Mouse (Mus musculus) myocyte (in vitro differentiated cells): ENCODE measurements around the gene Zic2. TPM values are rescaled to one million over a fixed set of nuclear protein-coding genes. Genes with fewer than 3 reads are reported as not detected.

ENCODE experiments used
- H3K27me3 ChIP-seq: one replicate; pipeline ENCODE4 v1.6.1; 2011; ENCODE audit not compliant: control insufficient read depth, insufficient read depth, insufficient read length
- H3K36me3 ChIP-seq: one replicate; pipeline ENCODE4 v1.6.1; 2011; ENCODE audit not compliant: control insufficient read depth, insufficient read depth
- H3K4me2 ChIP-seq: one replicate; pipeline ENCODE4 v1.6.1; 2011; ENCODE audit warnings: low read depth, control low read depth
- H3K4me3 ChIP-seq: one replicate; pipeline ENCODE4 v1.5.1; 2011; ENCODE audit warnings: mild to moderate bottlenecking, control low read depth, moderate library complexity
- H3K79me2 ChIP-seq: one replicate; pipeline ENCODE4 v1.6.1; 2011; ENCODE audit not compliant: control insufficient read depth, insufficient read depth
- H3ac ChIP-seq: one replicate; pipeline ENCODE4 v1.6.1; 2011; ENCODE audit not compliant: control insufficient read depth, insufficient read length
- CEBPB ChIP-seq: IDR thresholded peaks from 2 replicates; pipeline ENCODE4 v1.6.1; 2011; ENCODE audit warnings: mild to moderate bottlenecking, moderate library complexity; ENCODE audit not compliant: poor library complexity, insufficient read depth, severe bottlenecking
- E2F4 ChIP-seq: IDR thresholded peaks from one replicate; pipeline ENCODE4 v1.6.1; 2011; ENCODE audit warnings: mild to moderate bottlenecking, control low read depth, moderate library complexity; ENCODE audit not compliant: insufficient read depth
- MAX ChIP-seq: IDR thresholded peaks from one replicate; pipeline ENCODE4 v1.6.1; 2011; ENCODE audit warnings: low read depth, mild to moderate bottlenecking, control low read depth
- MYOD1 ChIP-seq, 3 experiments: IDR thresholded peaks; one replicate each; pipeline ENCODE4 v1.6.1; 2011; ENCODE audit warnings: control low read depth in 2 of 3, low read depth in 2 of 3, mild to moderate bottlenecking in 2 of 3, moderate library complexity in 1 of 3; ENCODE audit not compliant: insufficient read length in 2 of 3, control insufficient read depth in 1 of 3
- MYOG ChIP-seq, 3 experiments: IDR thresholded peaks; one replicate each; pipeline ENCODE4 v1.6.1; 2011; ENCODE audit warnings: control low read depth in 2 of 3, low read depth in 2 of 3, mild to moderate bottlenecking in 2 of 3; ENCODE audit not compliant: insufficient read length in 2 of 3, control insufficient read depth in 1 of 3, insufficient read depth in 1 of 3
- POLR2A ChIP-seq: IDR thresholded peaks from one replicate; pipeline ENCODE4 v1.6.1; 2011; ENCODE audit warnings: low read depth, mild to moderate bottlenecking, control low read depth, moderate library complexity; ENCODE audit not compliant: insufficient read length
- POLR2AphosphoS2 ChIP-seq: IDR thresholded peaks from one replicate; pipeline ENCODE4 v1.6.1; 2011; ENCODE audit warnings: low read depth, control low read depth; ENCODE audit not compliant: insufficient read length
- REST ChIP-seq: IDR thresholded peaks from one replicate; pipeline ENCODE4 v1.6.1; 2011; ENCODE audit warnings: mild to moderate bottlenecking, control low read depth, moderate library complexity; ENCODE audit not compliant: insufficient read depth, insufficient read length
- SRF ChIP-seq: IDR thresholded peaks from one replicate; pipeline ENCODE4 v1.6.1; 2011; ENCODE audit warnings: low read depth; ENCODE audit not compliant: control insufficient read depth, insufficient read length
- TCF12 ChIP-seq: IDR thresholded peaks from one replicate; pipeline ENCODE4 v1.6.1; 2011; ENCODE audit warnings: mild to moderate bottlenecking, control low read depth; ENCODE audit not compliant: poor library complexity, insufficient read depth, severe bottlenecking
- TCF3 ChIP-seq: IDR thresholded peaks from one replicate; pipeline ENCODE4 v1.6.1; 2011; ENCODE audit warnings: low read depth, control low read depth; ENCODE audit not compliant: insufficient read length
- USF1 ChIP-seq: IDR thresholded peaks from one replicate; pipeline ENCODE4 v1.6.1; 2011; ENCODE audit warnings: low read depth, mild to moderate bottlenecking, control low read depth, moderate library complexity
- polyA plus RNA-seq: library from polyadenylated mRNA; unstranded; fragments of >200 nt; fragmentation: generic; extraction: Trizol; gene quantifications from one replicate; pipeline ENCODE4 v1.2.1, GENCODE M21; 2012; ENCODE audit warnings: missing spikeins

Zic2 gene
- polyA plus RNA-seq, 1 experiment, result 0.88 TPM

DNA sequence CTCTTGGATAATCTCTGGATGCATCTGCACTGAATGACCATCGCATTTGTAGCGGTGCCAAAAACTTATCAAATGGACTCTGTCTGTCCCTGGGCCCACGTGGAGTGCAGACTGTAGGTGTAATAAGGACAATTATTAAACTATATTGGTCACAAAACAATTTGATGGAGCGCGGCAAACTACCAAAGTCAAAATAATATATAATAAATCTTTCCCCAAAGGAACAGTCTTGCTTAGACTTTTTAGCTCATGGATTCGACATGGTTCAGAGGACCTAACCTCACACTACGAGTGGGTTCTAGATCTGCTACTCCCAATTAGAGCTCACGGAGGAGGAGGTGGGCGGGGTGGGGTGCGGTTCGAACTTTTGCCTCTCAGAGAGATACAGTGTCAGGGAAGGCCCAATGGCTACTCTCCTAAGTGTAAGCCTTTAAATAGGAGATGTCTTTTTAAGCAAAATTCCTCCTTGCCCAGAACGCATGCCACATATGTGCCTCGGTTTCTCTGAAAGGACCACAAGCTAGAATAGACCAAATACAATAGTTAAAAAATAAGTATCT is 9.2 kb upstream of the Zic2 start:
- no peaks in the 10 kb centered on the region for H3K79me2 ChIP-seq
- no peak overlapping the region for H3ac ChIP-seq
- no peak overlapping the region for H3K4me2 ChIP-seq
- no peaks in the 10 kb centered on the region for H3K36me3 ChIP-seq
- TF ChIP-seq MYOG (IDR thresholded peaks at IDR 0.05; ENCODE audit: control insufficient read depth in 1 of 3, insufficient read depth in 1 of 3, insufficient read length in 2 of 3, low read depth in 2 of 3), result no peak
- TF ChIP-seq E2F4, result no peak
- no peak for TF ChIP-seq MYOD1 (IDR thresholded peaks at IDR 0.05; ENCODE audit: control insufficient read depth in 1 of 3, insufficient read length in 2 of 3, low read depth in 2 of 3)
- no peak for TF ChIP-seq REST
- TF ChIP-seq POLR2A, result no peak
- TF ChIP-seq POLR2AphosphoS2, result no peak
- no peak for TF ChIP-seq MAX
- no peak for TF ChIP-seq CEBPB
- no peak for TF ChIP-seq TCF3
- TF ChIP-seq USF1, result no peak
- no peak for TF ChIP-seq TCF12
- peak overlapping the region; percentile 24 for H3K4me3 ChIP-seq
- peaks cover 19% of the 10 kb centered on the region for H3K27me3 ChIP-seq

DNA sequence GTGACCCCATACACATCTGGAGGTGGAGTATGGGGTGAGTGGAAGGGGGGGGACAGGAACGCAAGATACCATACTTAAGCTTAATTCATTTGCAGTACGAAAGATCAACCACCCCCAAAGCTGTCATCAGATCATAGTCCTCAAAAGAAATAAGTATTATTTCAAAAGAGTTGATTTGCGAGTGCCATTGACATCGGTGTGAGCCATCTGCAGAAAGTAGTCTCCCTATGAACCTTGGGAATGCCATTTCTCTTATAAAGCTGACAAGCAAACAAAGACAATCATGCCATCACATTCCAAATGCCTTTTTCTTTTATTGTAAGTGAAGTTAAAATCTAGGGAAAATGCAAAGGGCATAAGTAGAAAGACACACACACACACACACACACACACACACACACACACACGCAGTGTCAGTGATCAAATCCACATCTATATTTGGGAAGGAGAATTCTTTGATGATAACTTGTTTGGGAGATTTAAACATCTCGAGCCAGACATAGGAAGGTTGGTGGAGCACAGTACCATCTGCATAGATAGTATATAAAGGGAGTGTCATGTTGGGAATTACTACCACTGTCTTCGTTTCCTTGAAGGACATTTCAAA is 8.4 kb upstream of the Zic2 start:
- Histone ChIP-seq H3K4me3 (no peak overlapping the region), H3K4me2 (no peak overlapping the region), H3K36me3 (no peaks in the 10 kb centered on the region), H3ac (no peak overlapping the region), H3K27me3 (peaks cover 19% of the 10 kb centered on the region), H3K79me2 (no peaks in the 10 kb centered on the region)
- TF ChIP-seq MYOG (IDR thresholded peaks at IDR 0.05; ENCODE audit: control insufficient read depth in 1 of 3, insufficient read depth in 1 of 3, insufficient read length in 2 of 3, low read depth in 2 of 3) (no peak), CEBPB (no peak), POLR2AphosphoS2 (no peak), MAX (no peak), MYOD1 (IDR thresholded peaks at IDR 0.05; ENCODE audit: control insufficient read depth in 1 of 3, insufficient read length in 2 of 3, low read depth in 2 of 3) (no peak), REST (no peak), TCF12 (no peak), E2F4 (no peak), SRF (no peak), TCF3 (no peak), USF1 (no peak), POLR2A (no peak)

DNA sequence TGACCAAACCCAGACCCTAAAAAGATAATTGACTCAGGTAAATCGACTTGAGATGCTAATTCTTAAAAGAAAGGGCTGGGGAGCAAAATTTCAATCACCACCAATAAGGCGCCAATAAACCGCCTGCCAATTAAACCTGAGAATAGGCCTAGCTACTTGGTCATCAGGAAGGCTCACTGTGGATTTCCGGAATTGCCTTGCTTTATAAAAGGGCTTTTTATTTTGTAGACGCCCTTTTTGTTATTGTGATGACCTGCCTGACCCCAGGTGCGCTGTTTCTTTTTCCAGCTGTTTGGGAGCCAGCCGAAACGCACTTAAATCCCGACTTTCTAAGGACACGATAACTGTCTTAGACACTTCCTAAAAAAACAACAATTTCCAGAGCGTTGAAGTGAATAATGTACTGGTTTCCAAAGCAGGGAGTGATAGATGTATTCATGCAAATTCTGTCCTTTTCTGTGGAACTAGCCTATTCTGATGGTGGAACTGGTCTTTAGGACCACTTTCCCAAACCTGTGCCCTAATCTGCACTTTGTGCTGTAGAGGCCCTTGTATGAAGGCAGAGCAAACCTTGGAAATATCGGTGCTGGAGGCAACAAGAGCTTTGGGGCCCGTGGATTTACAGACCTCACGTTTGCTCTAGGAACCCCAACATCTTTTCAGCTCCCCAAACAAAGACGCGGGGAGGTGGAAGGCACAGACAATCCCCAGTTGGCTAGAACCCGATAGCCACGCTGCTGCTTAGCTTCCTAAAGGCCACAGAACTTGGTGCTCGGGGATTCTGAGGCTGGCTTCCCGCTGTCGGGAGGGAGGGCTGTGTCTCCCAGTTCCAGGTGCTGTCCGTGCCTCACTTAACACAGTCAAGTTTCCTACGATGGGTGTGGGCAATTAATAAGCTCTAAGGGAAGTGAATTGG is 7.1 kb upstream of the Zic2 start:
- Histone ChIP-seq H3K27me3 (peaks cover 19% of the 10 kb centered on the region), H3ac (no peak overlapping the region), H3K4me2 (no peak overlapping the region), H3K36me3 (no peaks in the 10 kb centered on the region), H3K4me3 (no peak overlapping the region), H3K79me2 (no peaks in the 10 kb centered on the region)
- TF ChIP-seq REST (no peak), MAX (no peak), SRF (no peak), TCF3 (no peak), USF1 (no peak), CEBPB (no peak), TCF12 (no peak), MYOG (IDR thresholded peaks at IDR 0.05; ENCODE audit: control insufficient read depth in 1 of 3, insufficient read depth in 1 of 3, insufficient read length in 2 of 3, low read depth in 2 of 3) (no peak), POLR2A (no peak), MYOD1 (IDR thresholded peaks at IDR 0.05; ENCODE audit: control insufficient read depth in 1 of 3, insufficient read length in 2 of 3, low read depth in 2 of 3) (no peak), E2F4 (no peak), POLR2AphosphoS2 (no peak)

DNA sequence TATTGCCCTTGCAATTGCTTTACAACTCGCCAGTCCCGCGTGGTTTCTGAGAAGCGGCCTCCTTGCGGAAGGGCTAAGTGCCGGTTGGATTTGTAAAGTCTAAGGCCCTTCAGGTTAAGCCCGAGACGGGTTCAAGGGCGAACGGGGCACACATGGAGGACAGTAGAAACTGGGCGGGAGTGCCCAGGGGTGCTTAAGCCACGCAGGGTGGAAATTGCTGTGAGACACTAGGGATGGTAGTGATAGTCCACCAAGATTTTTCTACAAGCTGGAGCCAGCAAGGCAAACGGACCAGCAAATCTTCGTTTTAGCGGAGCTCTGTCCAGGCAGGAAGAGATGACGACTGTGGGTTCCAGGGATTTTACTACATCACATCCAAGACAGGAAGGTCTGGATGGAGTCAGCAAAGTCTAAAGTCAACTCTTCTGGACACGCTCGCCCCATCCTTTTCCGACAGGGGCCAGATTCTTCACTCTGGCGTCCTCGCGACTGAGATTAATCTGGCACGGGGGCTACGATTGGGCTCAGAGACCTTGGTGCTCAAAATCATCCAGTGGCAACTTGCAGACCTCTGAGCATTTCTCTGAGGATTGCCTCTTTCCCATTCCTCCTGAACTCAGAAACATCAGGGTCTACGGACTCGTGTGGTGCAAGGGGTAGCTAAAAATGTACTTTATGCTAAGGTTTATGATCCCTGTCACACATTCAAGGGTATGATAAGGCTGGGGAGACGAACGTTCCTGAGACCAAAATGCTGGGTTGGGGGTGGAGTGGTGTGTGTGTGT is 6.1 kb upstream of the Zic2 start:
- no peak overlapping the region for H3K4me2 ChIP-seq
- peaks cover 19% of the 10 kb centered on the region for H3K27me3 ChIP-seq
- H3K36me3 ChIP-seq, result no peaks in the 10 kb centered on the region
- H3K79me2 ChIP-seq, result no peaks in the 10 kb centered on the region
- H3K4me3 ChIP-seq, result no peak overlapping the region
- TF ChIP-seq E2F4 (no peak), SRF (no peak), USF1 (no peak), MYOG (IDR thresholded peaks at IDR 0.05; ENCODE audit: control insufficient read depth in 1 of 3, insufficient read depth in 1 of 3, insufficient read length in 2 of 3, low read depth in 2 of 3) (no peak), CEBPB (no peak), TCF12 (no peak), MYOD1 (IDR thresholded peaks at IDR 0.05; ENCODE audit: control insufficient read depth in 1 of 3, insufficient read length in 2 of 3, low read depth in 2 of 3) (no peak), POLR2AphosphoS2 (no peak), TCF3 (no peak)
- no peak overlapping the region for H3ac ChIP-seq
